Mouse (Mus musculus): ENCODE measurements around the gene Inava. TPM values are rescaled to one million over a fixed set of nuclear protein-coding genes. Genes with fewer than 3 reads are reported as not detected.

Gene Inava
- total and polyA plus RNA-seq, 3 experiments: 0.34 TPM; not detected in 1

DNA sequence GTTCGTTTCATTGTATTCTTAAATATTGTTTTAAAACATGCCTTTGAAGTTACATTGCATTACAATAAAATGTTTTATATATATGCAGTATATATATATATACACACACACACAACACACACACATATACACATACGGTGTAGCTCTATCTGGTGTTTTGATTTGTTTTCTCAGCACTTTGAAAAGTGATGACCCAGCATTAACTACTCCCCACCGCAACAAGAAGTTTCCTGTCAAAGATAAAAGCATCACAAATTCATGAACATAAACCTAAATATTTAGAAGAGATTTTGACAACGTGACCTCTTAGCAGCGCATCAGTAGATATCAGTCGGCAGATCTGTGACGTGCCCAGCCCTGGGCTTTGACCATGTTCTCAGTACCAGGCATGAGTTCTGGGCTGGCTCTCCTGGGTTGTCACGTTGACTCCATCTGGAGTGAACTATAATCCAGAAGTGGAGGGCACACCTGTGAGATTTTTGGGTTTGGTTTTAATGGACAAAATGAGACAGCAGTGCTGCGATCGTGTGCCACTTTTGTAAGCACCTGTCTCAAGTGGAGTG, 20.5 kb upstream of the Inava start:
- no peak for DNase-seq (ENCODE audit: extremely low read depth)
- Histone ChIP-seq H3K9me3 (replicated peaks; ENCODE audit: low read length) (peaks cover 2% of the 10 kb centered on the region), H3K27me3 (replicated peaks) (no peaks in the 10 kb centered on the region), H3K79me2 (replicated peaks; ENCODE audit: control insufficient read depth, extremely low read depth, insufficient read depth, poor library complexity, severe bottlenecking) (no peaks in the 10 kb centered on the region), H3K4me2 (ENCODE audit: insufficient read depth, low read depth, poor library complexity, severe bottlenecking) (no peak overlapping the region), H3K9ac (ENCODE audit: insufficient read depth, low read depth) (no peak overlapping the region), H3K36me3 (replicated peaks in 1 of 2; ENCODE audit: control insufficient read depth in 1 of 2, insufficient read depth in 1 of 2, low read length in 1 of 2) (no peaks in the 10 kb centered on the region), H3K4me3 (replicated peaks in 1 of 3; ENCODE audit: low read depth in 2 of 3, low read length in 2 of 3, poor library complexity in 1 of 3) (no peak overlapping the region), H3K4me1 (ENCODE audit: control insufficient read depth in 1 of 2, insufficient read depth in 2 of 2) (peaks cover 31 to 50% of the 10 kb centered on the region in 2 experiments), H3K27ac (ENCODE audit: insufficient read depth, low read depth) (no peak overlapping the region)
- in situ Hi-C loops (cut with MboI; ENCODE audit: low pct_ligation_motif_present, low pct_unique_long_range_greater_than_20kb, low sequenced_read_pairs) (no loop called here), dilution Hi-C loops (cut with MboI; ENCODE audit: extremely low pct_ligation_motif_present, extremely low pct_unique_long_range_greater_than_20kb, low sequenced_read_pairs) (no loop called here)
- TF ChIP-seq MAFK (IDR thresholded peaks at IDR 0.05; ENCODE audit: insufficient replicate concordance, low read length) (peak; percentile 83), PAX5 (IDR thresholded peaks at IDR 0.05; ENCODE audit: low read length) (no peak), HCFC1 (IDR thresholded peaks at IDR 0.05; ENCODE audit: low read depth, low read length) (no peak)

DNA sequence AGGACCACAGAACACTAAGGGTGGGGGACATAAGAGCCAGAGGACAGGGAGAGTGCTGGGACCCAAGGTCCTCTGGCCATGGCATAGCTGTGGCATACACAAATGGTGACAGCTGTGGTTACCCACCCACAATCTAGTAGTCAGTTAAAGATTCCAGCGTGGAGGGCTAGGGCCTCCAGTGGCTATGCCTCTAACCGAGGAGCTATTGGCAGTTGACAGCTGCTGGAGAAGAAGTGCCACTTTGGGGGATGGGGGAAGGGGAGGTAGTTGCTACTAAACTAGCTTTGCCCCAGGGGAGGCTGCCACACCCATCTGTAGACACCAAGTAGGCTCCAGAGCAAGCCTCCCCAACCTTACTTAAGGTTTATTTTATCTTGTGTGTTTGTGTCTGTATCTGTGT, 19.4 kb upstream of the Inava start:
- no peak overlapping the region for H3K4me3 ChIP-seq (replicated peaks in 1 of 3; ENCODE audit: low read depth in 2 of 3, low read length in 2 of 3, poor library complexity in 1 of 3)
- H3K36me3 ChIP-seq (replicated peaks in 1 of 2; ENCODE audit: control insufficient read depth in 1 of 2, insufficient read depth in 1 of 2, low read length in 1 of 2): no peaks in the 10 kb centered on the region
- H3K79me2 ChIP-seq (replicated peaks; ENCODE audit: control insufficient read depth, extremely low read depth, insufficient read depth, poor library complexity, severe bottlenecking): no peaks in the 10 kb centered on the region
- H3K4me1 ChIP-seq (ENCODE audit: control insufficient read depth in 1 of 2, insufficient read depth in 2 of 2): peaks cover 31 to 56% of the 10 kb centered on the region in 2 experiments
- H3K4me2 ChIP-seq (ENCODE audit: insufficient read depth, low read depth, poor library complexity, severe bottlenecking): no peak overlapping the region
- TF ChIP-seq HCFC1 (IDR thresholded peaks at IDR 0.05; ENCODE audit: low read depth, low read length): no peak
- no peak for TF ChIP-seq RAD21 (IDR thresholded peaks at IDR 0.05; ENCODE audit: low read depth, low read length)
- TF ChIP-seq USF2 (conservative IDR thresholded peaks at IDR 0.05; ENCODE audit: low read depth, low read length): no peak
- no peak for TF ChIP-seq SIN3A (IDR thresholded peaks at IDR 0.05; ENCODE audit: low read length)
- no peak for TF ChIP-seq PAX5 (IDR thresholded peaks at IDR 0.05; ENCODE audit: low read length)
- no peak for TF ChIP-seq JUN (IDR thresholded peaks at IDR 0.05; ENCODE audit: insufficient read depth, low read depth, low read length)
- TF ChIP-seq TCF12 (IDR thresholded peaks at IDR 0.05; ENCODE audit: low read depth, low read length): no peak
- TF ChIP-seq BHLHE40 (IDR thresholded peaks at IDR 0.05; ENCODE audit: low read depth, low read length): no peak
- TF ChIP-seq MAZ (IDR thresholded peaks at IDR 0.05; ENCODE audit: low read depth, low read length): no peak
- no peak for TF ChIP-seq MYC (IDR thresholded peaks at IDR 0.05; ENCODE audit: low read depth, low read length)
- no peak for TF ChIP-seq ETS1 (conservative IDR thresholded peaks at IDR 0.05; ENCODE audit: low read depth, low read length)
- no peak overlapping the region for H3K9ac ChIP-seq (ENCODE audit: insufficient read depth, low read depth)
- in situ Hi-C loops (cut with MboI; ENCODE audit: low pct_ligation_motif_present, low pct_unique_long_range_greater_than_20kb, low sequenced_read_pairs) (no loop called here), dilution Hi-C loops (cut with MboI; ENCODE audit: extremely low pct_ligation_motif_present, extremely low pct_unique_long_range_greater_than_20kb, low sequenced_read_pairs) (no loop called here)
- H3K27me3 ChIP-seq (replicated peaks): no peaks in the 10 kb centered on the region
- DNase-seq (ENCODE audit: extremely low read depth): peak; percentile 43
- H3K27ac ChIP-seq (ENCODE audit: insufficient read depth, low read depth): no peak overlapping the region
- no peaks in the 10 kb centered on the region for H3K9me3 ChIP-seq (replicated peaks; ENCODE audit: low read length)

DNA sequence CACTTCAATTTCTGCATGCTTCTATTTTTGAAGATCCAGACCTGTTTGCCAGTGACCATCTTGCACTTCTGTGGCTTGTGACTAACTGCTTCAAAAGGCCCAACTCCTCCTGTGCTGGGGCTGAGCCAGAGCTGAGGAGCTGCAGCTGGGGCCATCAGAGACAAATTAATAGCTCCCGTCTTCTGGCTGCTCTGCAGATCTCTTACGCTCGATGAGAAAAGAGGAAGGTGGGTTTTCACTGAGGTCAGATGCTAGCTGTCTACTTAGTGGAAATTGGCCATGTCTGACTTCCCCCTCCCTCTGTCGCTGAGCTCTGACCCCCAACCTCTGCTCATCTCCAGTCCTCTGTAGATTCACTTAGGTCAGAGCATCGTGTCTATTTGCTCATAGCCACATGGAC, 15.6 kb upstream of the Inava start:
- no peaks in the 10 kb centered on the region for H3K27me3 ChIP-seq (replicated peaks)
- dilution Hi-C loops (cut with MboI; ENCODE audit: extremely low pct_ligation_motif_present, extremely low pct_unique_long_range_greater_than_20kb, low sequenced_read_pairs): no loop called here
- no peak overlapping the region; the same call in 1 of the 2 replicates for H3K4me2 ChIP-seq (ENCODE audit: insufficient read depth, low read depth, poor library complexity, severe bottlenecking)
- H3K9me3 ChIP-seq (replicated peaks; ENCODE audit: low read length): peaks cover 2% of the 10 kb centered on the region
- no peak for TF ChIP-seq RAD21 (IDR thresholded peaks at IDR 0.05; ENCODE audit: low read depth, low read length)
- TF ChIP-seq POLR2AphosphoS2 (IDR thresholded peaks at IDR 0.05; ENCODE audit: low read depth, low read length): no peak
- TF ChIP-seq NELFE (IDR thresholded peaks at IDR 0.05; ENCODE audit: low read depth, low read length): no peak
- no peak for TF ChIP-seq SIN3A (IDR thresholded peaks at IDR 0.05; ENCODE audit: low read length)
- TF ChIP-seq JUN (IDR thresholded peaks at IDR 0.05; ENCODE audit: insufficient read depth, low read depth, low read length): no peak
- TF ChIP-seq SMC3 (IDR thresholded peaks at IDR 0.05; ENCODE audit: low read depth, low read length): no peak
- no peak for TF ChIP-seq MAFK (IDR thresholded peaks at IDR 0.05; ENCODE audit: insufficient replicate concordance, low read length)
- no peak for TF ChIP-seq USF2 (conservative IDR thresholded peaks at IDR 0.05; ENCODE audit: low read depth, low read length)
- TF ChIP-seq MYC (IDR thresholded peaks at IDR 0.05; ENCODE audit: low read depth, low read length): no peak
- no peak for TF ChIP-seq CHD2 (IDR thresholded peaks at IDR 0.05; ENCODE audit: low read length)
- TF ChIP-seq PAX5 (IDR thresholded peaks at IDR 0.05; ENCODE audit: low read length): no peak
- no peak for TF ChIP-seq GABPA (IDR thresholded peaks at IDR 0.05; ENCODE audit: insufficient replicate concordance, low read depth, low read length)
- no peak for TF ChIP-seq MEF2A (IDR thresholded peaks at IDR 0.05; ENCODE audit: borderline replicate concordance, low read depth, low read length)
- no peak for TF ChIP-seq ZMIZ1 (IDR thresholded peaks at IDR 0.05; ENCODE audit: low read depth, low read length)
- no peak for TF ChIP-seq ZKSCAN1 (IDR thresholded peaks at IDR 0.05; ENCODE audit: borderline replicate concordance, low read depth, low read length)
- no peak for TF ChIP-seq ZC3H11A (IDR thresholded peaks at IDR 0.05; ENCODE audit: low read depth, low read length)
- DNase-seq (ENCODE audit: extremely low read depth): peak; percentile 39
- H3K36me3 ChIP-seq (replicated peaks in 1 of 2; ENCODE audit: control insufficient read depth in 1 of 2, insufficient read depth in 1 of 2, low read length in 1 of 2): no peaks in the 10 kb centered on the region
- H3K9ac ChIP-seq (ENCODE audit: insufficient read depth, low read depth): no peak overlapping the region
- H3K79me2 ChIP-seq (replicated peaks; ENCODE audit: control insufficient read depth, extremely low read depth, insufficient read depth, poor library complexity, severe bottlenecking): no peaks in the 10 kb centered on the region
- H3K27ac ChIP-seq (ENCODE audit: insufficient read depth, low read depth): no peak overlapping the region
- H3K4me3 ChIP-seq (replicated peaks in 1 of 3; ENCODE audit: low read depth in 2 of 3, low read length in 2 of 3, poor library complexity in 1 of 3): no peak overlapping the region
- in situ Hi-C loops (cut with MboI; ENCODE audit: low pct_ligation_motif_present, low pct_unique_long_range_greater_than_20kb, low sequenced_read_pairs): no loop called here
- peaks cover 15 to 45% of the 10 kb centered on the region in 2 experiments for H3K4me1 ChIP-seq (ENCODE audit: control insufficient read depth in 1 of 2, insufficient read depth in 2 of 2)
